Mouse (Mus musculus): ENCODE results near the gene Clint1. TPM values are rescaled to one million over a fixed set of nuclear protein-coding genes. Genes with fewer than 3 reads are reported as not detected.

The Clint1 gene
- polyA plus RNA-seq, 1 experiment, result 106 TPM

GRCm38 (mm10) chr11:45942281-45942680 lies 90.4 kb downstream of the Clint1 start:
- no peak for TF ChIP-seq POLR2A (IDR thresholded peaks at IDR 0.05; ENCODE audit: low read depth, low read length)
- TF ChIP-seq CTCF (IDR thresholded peaks at IDR 0.05; ENCODE audit: borderline replicate concordance, insufficient read depth, low read length), result no peak
- peaks cover 5% of the 10 kb centered on the region for H3K4me1 ChIP-seq (ENCODE audit: control insufficient read depth, insufficient read depth, low read length)

GRCm38 (mm10) chr11:45943108-45943705 lies 91.4 kb downstream of the Clint1 start:
- no peak for TF ChIP-seq POLR2A (IDR thresholded peaks at IDR 0.05; ENCODE audit: low read depth, low read length)
- TF ChIP-seq CTCF (IDR thresholded peaks at IDR 0.05; ENCODE audit: borderline replicate concordance, insufficient read depth, low read length), result no peak
- Histone ChIP-seq H3K4me1 (ENCODE audit: control insufficient read depth, insufficient read depth, low read length) (peaks cover 5% of the 10 kb centered on the region), H3K27ac (ENCODE audit: insufficient read depth, low read length) (no peak overlapping the region), H3K4me3 (ENCODE audit: insufficient read depth, low read length) (peak overlapping the region; percentile 84)

More at GRCm38 (mm10) chr11:45942281-45942680, 90.4 kb downstream of the Clint1 start:
- Histone ChIP-seq H3K4me3 (ENCODE audit: insufficient read depth, low read length) (no peak overlapping the region), H3K27ac (ENCODE audit: insufficient read depth, low read length) (no peak overlapping the region)

GRCm38 (mm10) chr11:45943891-45944642 lies 92.2 kb downstream of the Clint1 start:
- TF ChIP-seq POLR2A (IDR thresholded peaks at IDR 0.05; ENCODE audit: low read depth, low read length) (no peak), CTCF (IDR thresholded peaks at IDR 0.05; ENCODE audit: borderline replicate concordance, insufficient read depth, low read length) (no peak)
- Histone ChIP-seq H3K4me3 (ENCODE audit: insufficient read depth, low read length) (peak overlapping the region; percentile 84), H3K27ac (ENCODE audit: insufficient read depth, low read length) (no peak overlapping the region), H3K4me1 (ENCODE audit: control insufficient read depth, insufficient read depth, low read length) (peaks cover 5% of the 10 kb centered on the region)

GRCm38 (mm10) chr11:45944643-45945156 lies 92.8 kb downstream of the Clint1 start, which contains the start of gene Lsm11:
TSS of gene Lsm11 (minus strand) at chr11:45944935.
- Histone ChIP-seq H3K27ac (ENCODE audit: insufficient read depth, low read length) (no peak within 1 kb of the TSS), H3K4me1 (ENCODE audit: control insufficient read depth, insufficient read depth, low read length) (peaks cover 5% of the 10 kb centered on the region), H3K4me3 (ENCODE audit: insufficient read depth, low read length) (peak within 1 kb of the TSS; percentile 84)
- TF ChIP-seq CTCF (IDR thresholded peaks at IDR 0.05; ENCODE audit: borderline replicate concordance, insufficient read depth, low read length) (peak; percentile 98), POLR2A (IDR thresholded peaks at IDR 0.05; ENCODE audit: low read depth, low read length) (no peak; the same call in 1 of the 2 replicates)

GRCm38 (mm10) chr11:45946796-45947195 lies 94.9 kb downstream of the Clint1 start:
- peaks cover 5% of the 10 kb centered on the region for H3K4me1 ChIP-seq (ENCODE audit: control insufficient read depth, insufficient read depth, low read length)
- no peak overlapping the region for H3K27ac ChIP-seq (ENCODE audit: insufficient read depth, low read length)
- H3K4me3 ChIP-seq (ENCODE audit: insufficient read depth, low read length), result no peak overlapping the region
- no peak for TF ChIP-seq POLR2A (IDR thresholded peaks at IDR 0.05; ENCODE audit: low read depth, low read length)
- no peak for TF ChIP-seq CTCF (IDR thresholded peaks at IDR 0.05; ENCODE audit: borderline replicate concordance, insufficient read depth, low read length)

GRCm38 (mm10) chr11:45947491-45947890 lies 95.6 kb downstream of the Clint1 start:
- no peak overlapping the region for H3K27ac ChIP-seq (ENCODE audit: insufficient read depth, low read length)

GRCm38 (mm10) chr11:45955127-45955627 lies 103.3 kb downstream of the Clint1 start, which contains the start of gene Thg1l:
TSS of gene Thg1l (minus strand) at chr11:45955494.
- Histone ChIP-seq H3K4me1 (ENCODE audit: control insufficient read depth, insufficient read depth, low read length) (no peaks in the 10 kb centered on the region), H3K4me3 (ENCODE audit: insufficient read depth, low read length) (peak within 1 kb of the TSS; percentile 44), H3K27ac (ENCODE audit: insufficient read depth, low read length) (peak within 1 kb of the TSS; percentile 55)
- TF ChIP-seq POLR2A (IDR thresholded peaks at IDR 0.05; ENCODE audit: low read depth, low read length), result peak; percentile 68
- no peak for TF ChIP-seq CTCF (IDR thresholded peaks at IDR 0.05; ENCODE audit: borderline replicate concordance, insufficient read depth, low read length)

More at GRCm38 (mm10) chr11:45947491-45947890, 95.6 kb downstream of the Clint1 start:
- TF ChIP-seq POLR2A (IDR thresholded peaks at IDR 0.05; ENCODE audit: low read depth, low read length) (no peak), CTCF (IDR thresholded peaks at IDR 0.05; ENCODE audit: borderline replicate concordance, insufficient read depth, low read length) (no peak)
- Histone ChIP-seq H3K4me1 (ENCODE audit: control insufficient read depth, insufficient read depth, low read length) (peaks cover 5% of the 10 kb centered on the region), H3K4me3 (ENCODE audit: insufficient read depth, low read length) (no peak overlapping the region)

GRCm38 (mm10) chr11:45959598-45959997 lies 107.7 kb downstream of the Clint1 start:
- TF ChIP-seq POLR2A (IDR thresholded peaks at IDR 0.05; ENCODE audit: low read depth, low read length) (no peak), CTCF (IDR thresholded peaks at IDR 0.05; ENCODE audit: borderline replicate concordance, insufficient read depth, low read length) (no peak)
- H3K4me1 ChIP-seq (ENCODE audit: control insufficient read depth, insufficient read depth, low read length), result no peaks in the 10 kb centered on the region
- no peak overlapping the region for H3K27ac ChIP-seq (ENCODE audit: insufficient read depth, low read length)
- H3K4me3 ChIP-seq (ENCODE audit: insufficient read depth, low read length), result no peak overlapping the region

GRCm38 (mm10) chr11:45960003-45960402 lies 108.2 kb downstream of the Clint1 start:
- TF ChIP-seq CTCF (IDR thresholded peaks at IDR 0.05; ENCODE audit: borderline replicate concordance, insufficient read depth, low read length), result no peak
- no peak for TF ChIP-seq POLR2A (IDR thresholded peaks at IDR 0.05; ENCODE audit: low read depth, low read length)
- Histone ChIP-seq H3K4me1 (ENCODE audit: control insufficient read depth, insufficient read depth, low read length) (no peaks in the 10 kb centered on the region), H3K27ac (ENCODE audit: insufficient read depth, low read length) (no peak overlapping the region), H3K4me3 (ENCODE audit: insufficient read depth, low read length) (no peak overlapping the region)

Other genes with a start within 250 kb of the Clint1 start
- gene Lsm11, start 92.9 kb downstream of the Clint1 start, polyA plus RNA-seq (2011; ENCODE audit: insufficient read length, low read depth, missing spikeins), result 6.8 and 7.9 TPM in 2 replicates
- gene Thg1l, start 103.4 kb downstream of the Clint1 start, polyA plus RNA-seq (2011; ENCODE audit: insufficient read length, low read depth, missing spikeins), result 16.9 and 18.0 TPM in 2 replicates
- not detected in 2 replicates for gene Sox30, start 128.3 kb downstream of the Clint1 start, polyA plus RNA-seq (2011; ENCODE audit: insufficient read length, low read depth, missing spikeins)
- 3.0 and 15.8 TPM in 2 replicates for gene Gm12166, start 200.3 kb downstream of the Clint1 start, polyA plus RNA-seq (2011; ENCODE audit: insufficient read length, low read depth, missing spikeins)
- 91.6 and 111 TPM in 2 replicates for gene Adam19, start 203.9 kb downstream of the Clint1 start, polyA plus RNA-seq (2011; ENCODE audit: insufficient read length, low read depth, missing spikeins)